Mouse (Mus musculus): ENCODE data around the gene Gstm5.

- TF ChIP-seq CTCF (IDR thresholded peaks at IDR 0.05; ENCODE audit: extremely low read depth, insufficient read length, insufficient replicate concordance, low read depth, low read length) (no peak), POLR2A (IDR thresholded peaks at IDR 0.05; ENCODE audit: low read depth, low read length) (no peak)
These were observed 46.5 kb upstream of the Gstm5 start for GRCm38 (mm10) chr3:107849000-107849692.

All from small intestine, adult 2 months (tissue).